Mouse (Mus musculus): ENCODE data around the gene Alox12e.

DNA sequence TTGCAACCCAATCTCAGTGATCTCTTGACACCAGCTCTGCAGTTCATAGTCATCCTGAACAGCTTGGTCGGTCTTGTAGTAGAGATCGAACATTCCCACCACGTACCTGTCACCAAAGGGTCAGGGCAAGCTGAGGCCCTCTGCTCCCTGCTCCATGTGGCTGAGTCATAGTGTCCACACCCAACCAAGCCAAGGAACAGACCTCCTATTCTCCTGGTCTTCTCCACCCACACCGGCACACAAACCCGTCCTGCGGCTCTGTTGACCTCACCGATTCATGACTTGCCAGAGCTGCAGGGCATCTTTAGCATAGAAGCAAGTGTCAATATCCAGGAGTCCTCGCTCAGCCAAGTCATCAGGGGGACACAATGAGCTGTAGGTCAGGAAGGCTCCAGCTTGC is 23.1 kb upstream of the Alox12e start:
- no peak for TF ChIP-seq E2F4 (IDR thresholded peaks at IDR 0.05; ENCODE audit: insufficient read depth)
- no peak for TF ChIP-seq POLR2A (IDR thresholded peaks at IDR 0.05; ENCODE audit: insufficient read length, low read depth)
- TF ChIP-seq USF1 (IDR thresholded peaks at IDR 0.05; ENCODE audit: low read depth): no peak
- TF ChIP-seq POLR2AphosphoS2 (IDR thresholded peaks at IDR 0.05; ENCODE audit: insufficient read length, low read depth): no peak
- TF ChIP-seq MYOD1 (IDR thresholded peaks at IDR 0.05; ENCODE audit: control insufficient read depth in 1 of 3, insufficient read length in 2 of 3, low read depth in 2 of 3): no peak
- TF ChIP-seq MAX (IDR thresholded peaks at IDR 0.05; ENCODE audit: low read depth): no peak
- TF ChIP-seq MYOG (IDR thresholded peaks at IDR 0.05; ENCODE audit: control insufficient read depth in 1 of 3, insufficient read depth in 1 of 3, insufficient read length in 2 of 3, low read depth in 2 of 3): no peak
- no peak for TF ChIP-seq SRF (IDR thresholded peaks at IDR 0.05; ENCODE audit: control insufficient read depth, insufficient read length, low read depth)
